Mouse (Mus musculus): ENCODE measurements around the gene Tpst1. TPM values are rescaled to one million over a fixed set of nuclear protein-coding genes. Genes with fewer than 3 reads are reported as not detected.

Gene Tpst1
- polyA plus RNA-seq, 1 experiment from 2014 or later = 57.1 TPM

- DNase-seq (ENCODE audit: low spot score) = no peak
- no peak overlapping the region for H3K27ac ChIP-seq (ENCODE audit: low read depth, low read length)
- no peaks in the 10 kb centered on the region for H3K27me3 ChIP-seq (replicated peaks; ENCODE audit: control insufficient read depth, insufficient read depth, low read length)
- H3K9ac ChIP-seq (ENCODE audit: low read length) = no peak overlapping the region
- H3K4me3 ChIP-seq (ENCODE audit: low read depth, low read length) = no peak overlapping the region
- 85% methylated on average over 5 of the region's 5 CpGs for WGBS
- H3K9me3 ChIP-seq (replicated peaks; ENCODE audit: control insufficient read depth, low read length) = no peaks in the 10 kb centered on the region
- H3K36me3 ChIP-seq (ENCODE audit: control insufficient read depth, insufficient read depth, low read length) = 0 out of 2 replicates have a peak, but pooled peaks cover 4% of the 10 kb centered on the region
- peaks cover 10% of the 10 kb centered on the region; the same call in 1 of the 2 replicates for H3K4me1 ChIP-seq (ENCODE audit: control insufficient read depth, insufficient read depth, low read length)
- H3K4me2 ChIP-seq (ENCODE audit: low read length) = no peak overlapping the region
- ATAC-seq = no peak
Measured at GRCm38 (mm10) chr5:130141138-130141537, 68.0 kb downstream of the Tpst1 start.

DNA sequence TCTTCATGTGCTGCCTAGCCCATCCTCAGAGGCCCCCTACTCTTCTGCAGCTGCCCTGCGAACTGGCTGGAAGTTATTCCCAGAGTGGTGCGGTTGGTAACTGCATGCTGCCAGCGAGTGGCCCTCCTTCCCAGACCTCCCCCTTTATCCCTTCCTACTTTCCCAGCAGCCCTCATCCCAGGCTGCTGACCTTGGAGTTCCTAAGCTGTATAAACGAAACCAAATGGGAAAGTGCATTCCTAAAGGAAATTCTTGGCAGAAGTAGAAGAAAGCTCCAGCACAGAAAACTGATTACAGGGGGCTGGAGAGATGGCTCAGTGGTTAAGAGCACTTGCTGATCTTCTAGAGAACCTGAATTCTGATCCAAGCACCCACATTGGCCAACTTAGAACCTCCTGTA lies 68.9 kb downstream of the Tpst1 start:
- 73% methylated on average over 4 of the region's 4 CpGs for WGBS
- no peak overlapping the region for H3K4me2 ChIP-seq (ENCODE audit: low read length)
- H3K4me1 ChIP-seq (ENCODE audit: control insufficient read depth, insufficient read depth, low read length) = peaks cover 10% of the 10 kb centered on the region; the same call in 1 of the 2 replicates
- no peaks in the 10 kb centered on the region for H3K9me3 ChIP-seq (replicated peaks; ENCODE audit: control insufficient read depth, low read length)
- H3K27me3 ChIP-seq (replicated peaks; ENCODE audit: control insufficient read depth, insufficient read depth, low read length) = no peaks in the 10 kb centered on the region
- H3K4me3 ChIP-seq (ENCODE audit: low read depth, low read length) = no peak overlapping the region
- no peak for ATAC-seq
- no peaks in the 10 kb centered on the region for H3K36me3 ChIP-seq (ENCODE audit: control insufficient read depth, insufficient read depth, low read length)
- no peak overlapping the region for H3K27ac ChIP-seq (ENCODE audit: low read depth, low read length)
- no peak overlapping the region for H3K9ac ChIP-seq (ENCODE audit: low read length)
- no peak for DNase-seq (ENCODE audit: low spot score)

DNA sequence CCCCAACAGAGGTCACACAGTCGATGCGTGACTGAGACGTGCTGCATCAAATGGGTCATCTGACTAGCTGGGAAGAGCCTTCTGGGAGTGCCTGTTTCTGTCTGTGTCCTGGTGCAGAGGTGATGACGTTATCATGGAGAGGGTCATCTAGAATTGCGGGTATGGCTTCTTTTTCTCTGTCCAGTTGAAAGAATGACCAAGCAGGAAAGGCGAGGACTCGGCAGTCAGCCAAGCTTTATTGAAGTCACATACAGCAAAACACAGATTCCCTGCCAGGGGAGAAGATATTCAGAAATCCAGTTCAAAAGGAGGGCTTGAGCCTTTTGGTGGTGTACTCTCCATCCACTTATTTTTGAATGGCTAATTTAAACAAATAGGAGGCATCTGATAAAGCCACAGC lies 70.0 kb downstream of the Tpst1 start:
- Histone ChIP-seq H3K27ac (ENCODE audit: low read depth, low read length) (no peak overlapping the region), H3K4me3 (ENCODE audit: low read depth, low read length) (no peak overlapping the region), H3K9me3 (replicated peaks; ENCODE audit: control insufficient read depth, low read length) (no peaks in the 10 kb centered on the region), H3K4me2 (ENCODE audit: low read length) (no peak overlapping the region), H3K9ac (ENCODE audit: low read length) (no peak overlapping the region), H3K4me1 (ENCODE audit: control insufficient read depth, insufficient read depth, low read length) (peaks cover 10% of the 10 kb centered on the region; the same call in 1 of the 2 replicates), H3K36me3 (ENCODE audit: control insufficient read depth, insufficient read depth, low read length) (no peaks in the 10 kb centered on the region; the same call in 1 of the 2 replicates), H3K27me3 (replicated peaks; ENCODE audit: control insufficient read depth, insufficient read depth, low read length) (no peaks in the 10 kb centered on the region)
- DNase-seq (ENCODE audit: low spot score) = no peak
- no peak for ATAC-seq
- WGBS = 95% methylated on average over 7 of the region's 7 CpGs

- Histone ChIP-seq H3K4me2 (ENCODE audit: low read length) (peak overlapping the region; percentile 91), H3K36me3 (ENCODE audit: control insufficient read depth, insufficient read depth, low read length) (peaks cover 7% of the 10 kb centered on the region), H3K9ac (ENCODE audit: low read length) (peak overlapping the region; percentile 61), H3K4me3 (ENCODE audit: low read depth, low read length) (peak overlapping the region; percentile 70), H3K4me1 (ENCODE audit: control insufficient read depth, insufficient read depth, low read length) (peaks cover 10% of the 10 kb centered on the region; the same call in 1 of the 2 replicates), H3K9me3 (replicated peaks; ENCODE audit: control insufficient read depth, low read length) (no peaks in the 10 kb centered on the region), H3K27ac (ENCODE audit: low read depth, low read length) (peak overlapping the region; percentile 81), H3K27me3 (replicated peaks; ENCODE audit: control insufficient read depth, insufficient read depth, low read length) (no peaks in the 10 kb centered on the region)
- DNase-seq (ENCODE audit: low spot score) (peak; percentile 77), ATAC-seq (peak; percentile 53)
- 5% methylated on average over 20 of the region's 20 CpGs for WGBS
Measured at GRCm38 (mm10) chr5:130143977-130144333, 70.8 kb downstream of the Tpst1 start.

- H3K9me3 ChIP-seq (replicated peaks; ENCODE audit: control insufficient read depth, low read length) = no peaks in the 10 kb centered on the region
- peak within 1 kb of the TSS; percentile 70 for H3K4me3 ChIP-seq (ENCODE audit: low read depth, low read length)
- peak within 1 kb of the TSS; percentile 91 for H3K4me2 ChIP-seq (ENCODE audit: low read length)
- peak; percentile 99 for DNase-seq (ENCODE audit: low spot score)
- ATAC-seq = peak; percentile 97
- H3K4me1 ChIP-seq (ENCODE audit: control insufficient read depth, insufficient read depth, low read length) = peaks cover 10% of the 10 kb centered on the region; the same call in 1 of the 2 replicates
- WGBS = under 1% methylated on average over 66 of the region's 66 CpGs
- H3K36me3 ChIP-seq (ENCODE audit: control insufficient read depth, insufficient read depth, low read length) = peaks cover 7% of the 10 kb centered on the region
- H3K9ac ChIP-seq (ENCODE audit: low read length) = peak within 1 kb of the TSS; percentile 84
- H3K27ac ChIP-seq (ENCODE audit: low read depth, low read length) = peak within 1 kb of the TSS; percentile 81
- H3K27me3 ChIP-seq (replicated peaks; ENCODE audit: control insufficient read depth, insufficient read depth, low read length) = no peaks in the 10 kb centered on the region
Measured at GRCm38 (mm10) chr5:130144334-130145312, 71.5 kb downstream of the Tpst1 start, which contains the start of gene Kctd7. TSS of gene Kctd7 (plus strand) at chr5:130144861.

- WGBS = 87% methylated on average over 8 of the region's 8 CpGs
- H3K9ac ChIP-seq (ENCODE audit: low read length) = peak overlapping the region; percentile 84; the same call in 1 of the 2 replicates
- no peak for ATAC-seq
- DNase-seq (ENCODE audit: low spot score) = no peak
- H3K4me2 ChIP-seq (ENCODE audit: low read length) = peak overlapping the region; percentile 91
- no peak overlapping the region for H3K4me3 ChIP-seq (ENCODE audit: low read depth, low read length)
- H3K4me1 ChIP-seq (ENCODE audit: control insufficient read depth, insufficient read depth, low read length) = peaks cover 10% of the 10 kb centered on the region; the same call in 1 of the 2 replicates
- H3K9me3 ChIP-seq (replicated peaks; ENCODE audit: control insufficient read depth, low read length) = no peaks in the 10 kb centered on the region
- H3K27me3 ChIP-seq (replicated peaks; ENCODE audit: control insufficient read depth, insufficient read depth, low read length) = no peaks in the 10 kb centered on the region
- no peak overlapping the region for H3K27ac ChIP-seq (ENCODE audit: low read depth, low read length)
- peaks cover 14% of the 10 kb centered on the region for H3K36me3 ChIP-seq (ENCODE audit: control insufficient read depth, insufficient read depth, low read length)
Measured at GRCm38 (mm10) chr5:130145961-130146360, 72.8 kb downstream of the Tpst1 start.

GRCm38 (mm10) chr5:130149726-130150310 lies 76.7 kb downstream of the Tpst1 start:
- H3K9me3 ChIP-seq (replicated peaks; ENCODE audit: control insufficient read depth, low read length) = no peaks in the 10 kb centered on the region
- no peak overlapping the region for H3K4me3 ChIP-seq (ENCODE audit: low read depth, low read length)
- peaks cover 35% of the 10 kb centered on the region for H3K36me3 ChIP-seq (ENCODE audit: control insufficient read depth, insufficient read depth, low read length)
- H3K27me3 ChIP-seq (replicated peaks; ENCODE audit: control insufficient read depth, insufficient read depth, low read length) = no peaks in the 10 kb centered on the region
- no peak for DNase-seq (ENCODE audit: low spot score)
- H3K27ac ChIP-seq (ENCODE audit: low read depth, low read length) = no peak overlapping the region
- 86% methylated on average over 7 of the region's 7 CpGs for WGBS
- no peak for ATAC-seq
- no peak overlapping the region for H3K4me2 ChIP-seq (ENCODE audit: low read length)
- H3K4me1 ChIP-seq (ENCODE audit: control insufficient read depth, insufficient read depth, low read length) = peaks cover 6% of the 10 kb centered on the region; the same call in 1 of the 2 replicates
- H3K9ac ChIP-seq (ENCODE audit: low read length) = no peak overlapping the region

DNA sequence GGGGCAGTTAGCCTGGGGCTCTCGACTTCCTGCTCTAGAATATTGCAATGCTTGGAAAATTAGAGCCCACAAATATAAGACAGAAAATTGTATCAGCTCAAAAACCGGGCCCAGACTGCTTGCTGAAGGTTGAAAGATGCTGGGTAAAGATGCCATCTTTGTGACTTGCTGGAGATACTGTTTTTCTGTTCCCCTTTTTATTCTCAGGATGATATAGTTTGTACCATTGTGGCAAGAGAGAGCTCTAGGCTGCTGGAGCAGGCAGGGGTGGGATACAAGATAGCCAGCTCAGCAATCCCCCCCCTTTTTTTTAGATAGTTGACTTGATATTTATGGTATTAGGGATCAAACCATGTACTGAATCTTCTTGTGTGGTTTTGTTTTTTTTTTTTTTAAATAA lies 81.2 kb downstream of the Tpst1 start:
- ATAC-seq = no peak

More for the DNA sequence above, 81.2 kb downstream of the Tpst1 start:
- peaks cover 28% of the 10 kb centered on the region for H3K36me3 ChIP-seq (ENCODE audit: control insufficient read depth, insufficient read depth, low read length)
- no peaks in the 10 kb centered on the region for H3K9me3 ChIP-seq (replicated peaks; ENCODE audit: control insufficient read depth, low read length)
- H3K27me3 ChIP-seq (replicated peaks; ENCODE audit: control insufficient read depth, insufficient read depth, low read length) = no peaks in the 10 kb centered on the region
- H3K4me2 ChIP-seq (ENCODE audit: low read length) = no peak overlapping the region
- no peak overlapping the region for H3K4me3 ChIP-seq (ENCODE audit: low read depth, low read length)
- no peak for DNase-seq (ENCODE audit: low spot score)
- H3K9ac ChIP-seq (ENCODE audit: low read length) = no peak overlapping the region
- H3K27ac ChIP-seq (ENCODE audit: low read depth, low read length) = no peak overlapping the region
- H3K4me1 ChIP-seq (ENCODE audit: control insufficient read depth, insufficient read depth, low read length) = no peaks in the 10 kb centered on the region
- WGBS = 96% methylated on average over 2 of the region's 2 CpGs

All from forebrain, embryonic 14.5 days (tissue).